Mouse (Mus musculus) ES-Bruce4 (cell line): ENCODE data around the gene Pigc.

Experiments used
- CTCF ChIP-seq: IDR thresholded peaks from one replicate; pipeline ENCODE4 v1.8.1; 2011; ENCODE audit warnings: low read depth, low read length
- POLR2A ChIP-seq: IDR thresholded peaks from one replicate; pipeline ENCODE4 v1.8.1; 2011; ENCODE audit warnings: low read length; ENCODE audit not compliant: insufficient read depth

GRCm38 (mm10) chr1:161980626-161981298, 11.8 kb downstream of the Pigc start:
- TF ChIP-seq CTCF = no peak
- no peak for TF ChIP-seq POLR2A
